Mouse (Mus musculus) sigmoid colon, adult 10 weeks (tissue): ENCODE results near the gene Tbpl2. TPM values are rescaled to one million over a fixed set of nuclear protein-coding genes. Genes with fewer than 3 reads are reported as not detected.

Source experiments
- polyA plus RNA-seq: library from polyadenylated mRNA; stranded (reverse); fragments of 350-450 nt; fragmentation: Illumina TruSeq; extraction: RNeasy Lipid Tissue Mini Kit (QIAGEN cat#74804); gene quantifications from one replicate; pipeline ENCODE4 v1.2.3, GENCODE M21; 2014; ENCODE audit warnings: low read depth, low replicate concordance

Tbpl2 gene
- polyA plus RNA-seq = not detected

GRCm38 (mm10) chr2:24096495-24096894 lies at the start of gene Tbpl2:
TSS of gene Tbpl2 (minus strand) at chr2:24096595.

GRCm38 (mm10) chr2:24049344-24049990 lies 46.9 kb downstream of the Tbpl2 start, which contains the start of gene Hnmt:
TSS of gene Hnmt (minus strand) at chr2:24049394.

Other genes starting within 250 kb of the Tbpl2 start
- gene Hnmt, start 47.2 kb downstream of the Tbpl2 start, polyA plus RNA-seq = 21.9 TPM
- 1.2 TPM for gene Il1f8, start 56.6 kb upstream of the Tbpl2 start, polyA plus RNA-seq
- gene Il1f9, start 89.9 kb upstream of the Tbpl2 start, polyA plus RNA-seq = not detected
- gene Il1f6, start 118.8 kb upstream of the Tbpl2 start, polyA plus RNA-seq = not detected
- not detected for gene Il1f5, start 180.4 kb upstream of the Tbpl2 start, polyA plus RNA-seq
- not detected for gene Il1f10, start 194.6 kb upstream of the Tbpl2 start, polyA plus RNA-seq
- gene Il1rn, start 240.3 kb upstream of the Tbpl2 start, polyA plus RNA-seq = 122 TPM